Mouse (Mus musculus) cerebellum, adult 2 months (tissue): ENCODE measurements at regions not wholly inside any gene's neighbourhood (a gene's known extent, or its start where the extent isn't known, plus 50 kb on each side); places are given as distances from the start of the nearest gene placed in this dataset.
A peak's percentile ranks its signal among the peaks of the same experiment; 100 is the strongest.

Source experiments
- DNase-seq, 2 experiments: peaks; one replicate each; pipeline ENCODE4 v3.0.0; 2021
- H3K27ac ChIP-seq: fragments of 200-500 bp; 2 replicates; pipeline ENCODE4 v1.5.1; 2012; ENCODE audit warnings: low read length, control low read depth, inconsistent platforms; ENCODE audit not compliant: insufficient read depth
- H3K27me3 ChIP-seq: fragments of 200-500 bp; 2 replicates; pipeline ENCODE4 v1.6.1; 2012; ENCODE audit warnings: inconsistent platforms, mild to moderate bottlenecking, low read length, moderate library complexity; ENCODE audit not compliant: control insufficient read depth, insufficient read depth
- H3K4me1 ChIP-seq: fragments of 200-500 bp; 2 replicates; pipeline ENCODE4 v1.6.1; 2011; ENCODE audit warnings: low read length; ENCODE audit not compliant: control insufficient read depth, insufficient read depth
- H3K4me3 ChIP-seq: fragments of 200-500 bp; replicated peaks from 2 replicates; pipeline ENCODE3; 2011; ENCODE audit warnings: mild to moderate bottlenecking, low read depth, low read length, control low read depth; ENCODE audit not compliant: insufficient read depth
- CTCF ChIP-seq: fragments of 200-500 bp; IDR thresholded peaks from 2 replicates; pipeline ENCODE4 v1.5.1; 2011; ENCODE audit warnings: low read depth, mild to moderate bottlenecking, control low read depth, low read length, moderate library complexity, borderline replicate concordance; ENCODE audit not compliant: insufficient read depth
- POLR2A ChIP-seq: fragments of 200-500 bp; IDR thresholded peaks from 2 replicates; pipeline ENCODE4 v1.6.1; 2011; ENCODE audit warnings: low read length, control low read depth, borderline replicate concordance; ENCODE audit not compliant: insufficient read depth
- WGBS: fragments of 180-500 bp; shearing (Covaris S2); methylation state at CpG from one replicate; pipeline ENCODE4 v1.1.7; 2018; 5-methylcytosine and 5-hydroxymethylcytosine counted together

GRCm38 (mm10) chr6:78294647-78295046, 75.8 kb upstream of the Reg3b start:
- H3K27ac ChIP-seq: no peak overlapping the region
- TF ChIP-seq POLR2A (no peak), CTCF (no peak)
- no peak for DNase-seq
- H3K27me3 ChIP-seq: no peaks in the 10 kb centered on the region
- H3K4me1 ChIP-seq: no peaks in the 10 kb centered on the region
- no peak overlapping the region for H3K4me3 ChIP-seq
- WGBS: 71% methylated on average over 1 of the region's 1 CpGs

- Histone ChIP-seq H3K4me1 (no peaks in the 10 kb centered on the region), H3K27me3 (no peaks in the 10 kb centered on the region), H3K4me3 (no peak overlapping the region), H3K27ac (no peak overlapping the region)
- WGBS: 14% methylated on average over 1 of the region's 1 CpGs
- peak in 1 of 2 experiments; percentile 41 for DNase-seq
- TF ChIP-seq POLR2A: no peak
- TF ChIP-seq CTCF: no peak
Observed at GRCm38 (mm10) chr6:78303187-78303740, 67.2 kb upstream of the Reg3b start.
